In genomic region chr8:70503062-70503750, GRCm38 (mm10) we compare ENCODE assay signal across 9 mouse cellular contexts. TPM values are rescaled to one million over a fixed set of nuclear protein-coding genes. Genes with fewer than 3 reads are reported as not detected.
DNase-seq lines count a peak whose midpoint lies in the region; ATAC-seq and TF ChIP-seq lines count a peak whose summit lies in the region.
"Had no signal": no experiment of that assay in that cellular context is flagged by ENCODE, and none has a peak within 500 bp of the region (broad histone marks: within the 10 kb centered on the region; RNA-seq: fewer than 3 reads in every experiment).

No protein-coding gene starts in this region.

- DNase-seq in layer of hippocampus, adult 2 months (ENCODE audit: low spot score in 2 of 2), result peak in 1 of 2 experiments; percentile 70
- DNase-seq in layer of hippocampus, adult 9-10 months (ENCODE audit: low spot score), result no peak
- peak; percentile 63 for DNase-seq in brain, embryonic 14.5 days (ENCODE audit: low read depth)
- peak; percentile 37 for DNase-seq in heart, postnatal 25 days (ENCODE audit: low spot score)
- DNase-seq in limb, embryonic 10.5 days (ENCODE audit: low spot score), result peak; percentile 84

- H3K9ac ChIP-seq in midbrain, embryonic 13.5 days (replicated peaks), result 0 out of 2 replicates have a peak overlapping the region, but pooled peaks have one; percentile 5
- H3K9ac ChIP-seq in stomach, embryonic 15.5 days, result no peak overlapping the region

- H3K4me1 ChIP-seq in limb, embryonic 10.5 days, result peaks cover 80% of the 10 kb centered on the region
- H3K4me1 ChIP-seq in midbrain, embryonic 13.5 days (replicated peaks), result peaks cover 38% of the 10 kb centered on the region
- peaks cover 49% of the 10 kb centered on the region for H3K4me1 ChIP-seq in stomach, embryonic 15.5 days

- no peak overlapping the region for H3K4me2 ChIP-seq in midbrain, embryonic 13.5 days (replicated peaks)
- H3K4me2 ChIP-seq in stomach, embryonic 15.5 days, result peak overlapping the region; percentile 9; the same call in 1 of the 2 replicates

- WGBS in limb, embryonic 10.5 days, result 12% methylated on average over 46 of the region's 46 CpGs
- WGBS in midbrain, embryonic 13.5 days, result 12% methylated on average over 46 of the region's 46 CpGs
- 16% methylated on average over 46 of the region's 46 CpGs for WGBS in stomach, embryonic 15.5 days

- peak; percentile 39; the same call in 1 of the 2 replicates for ATAC-seq in erythroid progenitor cell, adult 5-6 weeks (replicated peaks; ENCODE audit: low FRiP score, poor library complexity, severe bottlenecking)
- ATAC-seq in midbrain, embryonic 13.5 days, result no peak
- ATAC-seq in stomach, embryonic 15.5 days (ENCODE audit: insufficient read depth, low FRiP score, low read depth), result peak; percentile 25; the same call in 1 of the 2 replicates

- peaks cover 43% of the 10 kb centered on the region for H3K36me3 ChIP-seq in limb, embryonic 10.5 days
- H3K36me3 ChIP-seq in midbrain, embryonic 13.5 days, result peaks cover 22% of the 10 kb centered on the region
- H3K36me3 ChIP-seq in stomach, embryonic 15.5 days, result peaks cover 10% of the 10 kb centered on the region

- no peaks in the 10 kb centered on the region for H3K9me3 ChIP-seq in limb, embryonic 10.5 days (replicated peaks)
- H3K9me3 ChIP-seq in midbrain, embryonic 13.5 days, result no peaks in the 10 kb centered on the region
- no peaks in the 10 kb centered on the region for H3K9me3 ChIP-seq in stomach, embryonic 15.5 days

- TF ChIP-seq CTCF in layer of hippocampus, adult 2 months (conservative IDR thresholded peaks at IDR 0.05), result peak; percentile 84
- peak; percentile 90 for TF ChIP-seq CTCF in brain, embryonic 14.5 days (IDR thresholded peaks at IDR 0.05; ENCODE audit: borderline replicate concordance, extremely low read depth, insufficient read depth, insufficient read length)

- intact Hi-C loops in heart, postnatal 25 days (cut with DNase I), result loop anchor here (1.0 to 5.0 kb wide), 2 partner anchors 66 to 120 kb away; partner anchors contain the start of gene Crtc1

- TF ChIP-seq POLR2A in brain, embryonic 14.5 days (IDR thresholded peaks at IDR 0.05; ENCODE audit: borderline replicate concordance, extremely low read depth, insufficient read depth, insufficient read length, poor library complexity, severe bottlenecking), result no peak

- H3K27ac ChIP-seq in layer of hippocampus, adult 2 months, result peak overlapping the region; percentile 99
- H3K27ac ChIP-seq in limb, embryonic 10.5 days, result peak overlapping the region; percentile 82
- no peak overlapping the region for H3K27ac ChIP-seq in midbrain, embryonic 13.5 days
- H3K27ac ChIP-seq in stomach, embryonic 15.5 days, result no peak overlapping the region
- H3K27ac ChIP-seq: macrophage had no signal

- peaks cover 51% of the 10 kb centered on the region for H3K27me3 ChIP-seq in limb, embryonic 10.5 days (ENCODE audit: low read depth, poor library complexity, severe bottlenecking)
- peaks cover 62% of the 10 kb centered on the region for H3K27me3 ChIP-seq in midbrain, embryonic 13.5 days
- H3K27me3 ChIP-seq in stomach, embryonic 15.5 days (replicated peaks), result peaks cover 52% of the 10 kb centered on the region

- H3K4me3 ChIP-seq in layer of hippocampus, adult 2 months, result no peak overlapping the region
- peak overlapping the region; percentile 33 for H3K4me3 ChIP-seq in limb, embryonic 10.5 days
- H3K4me3 ChIP-seq in midbrain, embryonic 13.5 days (replicated peaks), result no peak overlapping the region
- H3K4me3 ChIP-seq in stomach, embryonic 15.5 days (replicated peaks), result no peak overlapping the region

RNA-seq across cellular contexts. Expression of gene Rex1bd, which starts 3.3 kb away (rescaled TPM):
- 10 to 100 TPM; 93.9 to 98.1 TPM for total RNA-seq in layer of hippocampus, adult 2 months (2021)
- 175 and 234 TPM in 2 replicates for polyA plus RNA-seq in brain, embryonic 14.5 days (2012; rRNA removed)
- total RNA-seq in erythroid progenitor cell, adult 5-6 weeks (2015; ENCODE audit: low replicate concordance), result 22.3 TPM in 1 of 2 replicates, not detected in the other
- 17.8 and 19.6 TPM in 2 replicates for total RNA-seq in erythroid progenitor cell, adult 5-6 weeks (2017; ENCODE audit: low replicate concordance)
- total RNA-seq in heart, postnatal 25 days (2021), result 100 to 1,000 TPM; 102 TPM
- 126 and 143 TPM in 2 replicates for polyA plus RNA-seq in limb, embryonic 10.5 days (2016; fragmentation: Nextera tagmentation; extraction: Ambion mirVana)
- polyA plus RNA-seq in midbrain, embryonic 13.5 days (2015; fragmentation: Nextera tagmentation; extraction: Ambion mirVana), result 152 and 155 TPM in 2 replicates
- 125 and 130 TPM in 2 replicates for polyA plus RNA-seq in stomach, embryonic 15.5 days (2015; fragmentation: Nextera tagmentation; extraction: Ambion mirVana)

RNA-seq across cellular contexts. Expression of gene Uba52, which starts 7.4 kb away (rescaled TPM):
- total RNA-seq in layer of hippocampus, adult 2 months (2021), result 1,000 to 10,000 TPM in 1 of 2 experiments, 100 to 1,000 TPM in 1; 970 to 1,000 TPM
- polyA plus RNA-seq in brain, embryonic 14.5 days (2012; rRNA removed), result 1,073 and 1,241 TPM in 2 replicates
- 1,194 and 1,251 TPM in 2 replicates for total RNA-seq in erythroid progenitor cell, adult 5-6 weeks (2015; ENCODE audit: low replicate concordance)
- total RNA-seq in erythroid progenitor cell, adult 5-6 weeks (2017; ENCODE audit: low replicate concordance), result 418 and 1,480 TPM in 2 replicates
- 1,000 to 10,000 TPM; 1,533 to 1,573 TPM for total RNA-seq in heart, postnatal 25 days (2021)
- polyA plus RNA-seq in limb, embryonic 10.5 days (2016; fragmentation: Nextera tagmentation; extraction: Ambion mirVana), result 877 and 996 TPM in 2 replicates
- polyA plus RNA-seq in midbrain, embryonic 13.5 days (2015; fragmentation: Nextera tagmentation; extraction: Ambion mirVana), result 680 and 755 TPM in 2 replicates
- polyA plus RNA-seq in stomach, embryonic 15.5 days (2015; fragmentation: Nextera tagmentation; extraction: Ambion mirVana), result 843 and 950 TPM in 2 replicates

RNA-seq across cellular contexts. Expression of gene Crlf1, which starts 10.2 kb away (rescaled TPM):
- total RNA-seq in layer of hippocampus, adult 2 months (2021), result 10 to 100 TPM; 44.5 to 47.1 TPM
- polyA plus RNA-seq in brain, embryonic 14.5 days (2012; rRNA removed), result 1.4 and 2.5 TPM in 2 replicates
- not detected in 2 replicates for total RNA-seq in erythroid progenitor cell, adult 5-6 weeks (2015; ENCODE audit: low replicate concordance)
- total RNA-seq in erythroid progenitor cell, adult 5-6 weeks (2017; ENCODE audit: low replicate concordance), result 1.4 TPM in 1 of 2 replicates, not detected in the other
- under 1 TPM; 0.34 to 0.81 TPM for total RNA-seq in heart, postnatal 25 days (2021)
- polyA plus RNA-seq in limb, embryonic 10.5 days (2016; fragmentation: Nextera tagmentation; extraction: Ambion mirVana), result 79.8 and 126 TPM in 2 replicates
- polyA plus RNA-seq in midbrain, embryonic 13.5 days (2015; fragmentation: Nextera tagmentation; extraction: Ambion mirVana), result 0.97 and 1.1 TPM in 2 replicates
- polyA plus RNA-seq in stomach, embryonic 15.5 days (2015; fragmentation: Nextera tagmentation; extraction: Ambion mirVana), result 2.9 and 4.1 TPM in 2 replicates
- polyA plus RNA-seq: macrophage had no signal

RNA-seq across cellular contexts. Expression of gene Tmem59l, which starts 16.0 kb away (rescaled TPM):
- 100 to 1,000 TPM; 321 to 339 TPM for total RNA-seq in layer of hippocampus, adult 2 months (2021)
- 64.8 and 68.6 TPM in 2 replicates for polyA plus RNA-seq in brain, embryonic 14.5 days (2012; rRNA removed)
- total RNA-seq in erythroid progenitor cell, adult 5-6 weeks (2015; ENCODE audit: low replicate concordance), result 3.2 TPM in 1 of 2 replicates, not detected in the other
- not detected in 2 replicates for total RNA-seq in erythroid progenitor cell, adult 5-6 weeks (2017; ENCODE audit: low replicate concordance)
- not detected for total RNA-seq in heart, postnatal 25 days (2021)
- 22.4 and 23.7 TPM in 2 replicates for polyA plus RNA-seq in limb, embryonic 10.5 days (2016; fragmentation: Nextera tagmentation; extraction: Ambion mirVana)
- 60.6 and 61.5 TPM in 2 replicates for polyA plus RNA-seq in midbrain, embryonic 13.5 days (2015; fragmentation: Nextera tagmentation; extraction: Ambion mirVana)
- 3.0 and 3.5 TPM in 2 replicates for polyA plus RNA-seq in stomach, embryonic 15.5 days (2015; fragmentation: Nextera tagmentation; extraction: Ambion mirVana)
- polyA plus RNA-seq: macrophage had no signal

RNA-seq across cellular contexts. Expression of gene Fkbp8, which starts 24.3 kb away (rescaled TPM):
- 100 to 1,000 TPM; 447 to 453 TPM for total RNA-seq in layer of hippocampus, adult 2 months (2021)
- 485 and 597 TPM in 2 replicates for polyA plus RNA-seq in brain, embryonic 14.5 days (2012; rRNA removed)
- total RNA-seq in erythroid progenitor cell, adult 5-6 weeks (2015; ENCODE audit: low replicate concordance), result 28.9 and 45.8 TPM in 2 replicates
- total RNA-seq in erythroid progenitor cell, adult 5-6 weeks (2017; ENCODE audit: low replicate concordance), result 74.7 and 94.6 TPM in 2 replicates
- 100 to 1,000 TPM; 130 to 135 TPM for total RNA-seq in heart, postnatal 25 days (2021)
- polyA plus RNA-seq in limb, embryonic 10.5 days (2016; fragmentation: Nextera tagmentation; extraction: Ambion mirVana), result 297 and 310 TPM in 2 replicates
- polyA plus RNA-seq in midbrain, embryonic 13.5 days (2015; fragmentation: Nextera tagmentation; extraction: Ambion mirVana), result 370 and 392 TPM in 2 replicates
- polyA plus RNA-seq in stomach, embryonic 15.5 days (2015; fragmentation: Nextera tagmentation; extraction: Ambion mirVana), result 292 and 304 TPM in 2 replicates

Comparison
In these comparisons a context has a peak if more than half of its experiments do, and no peak if none do; other contexts are left out.
1. H3K27ac ChIP-seq: peak in layer of hippocampus, adult 2 months (single experiment) and limb, embryonic 10.5 days (single experiment); none in midbrain, embryonic 13.5 days (single experiment) and stomach, embryonic 15.5 days (single experiment).
2. RNA of gene Crlf1, which starts 10.2 kb away (polyA plus RNA-seq): 79.8 to 126 TPM in limb, embryonic 10.5 days; 2.9 to 4.1 TPM in stomach, embryonic 15.5 days, 1.4 to 2.5 TPM in brain, embryonic 14.5 days and 0.97 to 1.1 TPM in midbrain, embryonic 13.5 days; every median in the first group is over 10 times any median in the second.